Mouse (Mus musculus) hindbrain, embryonic 14.5 days (tissue): ENCODE results near the gene Plch2. TPM values are rescaled to one million over a fixed set of nuclear protein-coding genes. Genes with fewer than 3 reads are reported as not detected.
A peak's percentile ranks its signal among the peaks of the same experiment; 100 is the strongest.

Source experiments
- ATAC-seq: fragments of 200-750 bp; cut with Nextera tagmentation; 2 replicates; pipeline ENCODE4 v1.8.0; 2017; ENCODE audit warnings: moderate number of reproducible peaks, mild to moderate bottlenecking, moderate TSS enrichment, moderate library complexity; ENCODE audit not compliant: low FRiP score
- DNase-seq: peaks from one replicate; pipeline ENCODE4 v3.0.0-alpha.2; 2015; ENCODE audit warnings: low spot score
- H3K27ac ChIP-seq: fragments of 300-500 bp; sonication (generic); 2 replicates; pipeline ENCODE4 v1.5.1; 2014; ENCODE audit warnings: mild to moderate bottlenecking, moderate library complexity
- H3K27me3 ChIP-seq: fragments of 300-500 bp; sonication (generic); 2 replicates; pipeline ENCODE4 v1.6.1; 2014; ENCODE audit warnings: mild to moderate bottlenecking, low read length, mixed read lengths; ENCODE audit not compliant: control insufficient read depth, insufficient read depth
- H3K36me3 ChIP-seq: fragments of 300-500 bp; sonication (generic); replicated peaks from 2 replicates; pipeline ENCODE4 v1.6.1; 2014; ENCODE audit not compliant: control insufficient read depth, insufficient read depth
- H3K4me1 ChIP-seq: fragments of 300-500 bp; sonication (generic); replicated peaks from 2 replicates; pipeline ENCODE4 v1.6.1; 2014; ENCODE audit warnings: antibody characterized with exemption, low read length, mixed read lengths; ENCODE audit not compliant: control insufficient read depth, insufficient read depth
- H3K4me2 ChIP-seq: fragments of 300-500 bp; sonication (generic); replicated peaks from 2 replicates; pipeline ENCODE4 v1.6.1; 2014; ENCODE audit warnings: mild to moderate bottlenecking, moderate library complexity
- H3K4me3 ChIP-seq: fragments of 300-500 bp; sonication (generic); replicated peaks from 2 replicates; pipeline ENCODE4 v1.5.1; 2014; ENCODE audit warnings: mild to moderate bottlenecking, low read length
- H3K9ac ChIP-seq: fragments of 300-500 bp; sonication (generic); 2 replicates; pipeline ENCODE4 v1.6.1; 2014
- H3K9me3 ChIP-seq: fragments of 300-500 bp; sonication (generic); 2 replicates; pipeline ENCODE4 v1.6.1; 2016; ENCODE audit warnings: low read length; ENCODE audit not compliant: control insufficient read depth
- WGBS: fragments of 180-500 bp; shearing (Covaris S2); extraction: QIAGEN DNeasy Blood & Tissue Kit; methylation state at CpG from one replicate; pipeline ENCODE4 v1.1.7; 2014; 5-methylcytosine and 5-hydroxymethylcytosine counted together
- polyA plus RNA-seq: library from polyadenylated mRNA; unstranded; fragments of >200 nt; fragmentation: Nextera tagmentation; extraction: Ambion mirVana; gene quantifications from 2 replicates; pipeline ENCODE4 v1.2.1, GENCODE M21; 2014

Plch2 gene
- polyA plus RNA-seq, 1 experiment from 2014 or later, result 13.4 TPM

- no peak overlapping the region for H3K4me2 ChIP-seq
- no peaks in the 10 kb centered on the region for H3K27me3 ChIP-seq
- no peak overlapping the region for H3K27ac ChIP-seq
- 95% methylated on average over 13 of the region's 13 CpGs for WGBS
- peaks cover 11% of the 10 kb centered on the region for H3K36me3 ChIP-seq
- peaks cover 7% of the 10 kb centered on the region for H3K4me1 ChIP-seq
- H3K4me3 ChIP-seq, result no peak overlapping the region
- H3K9me3 ChIP-seq, result no peaks in the 10 kb centered on the region
- no peak overlapping the region for H3K9ac ChIP-seq
- no peak for ATAC-seq
- no peak for DNase-seq
Measured at GRCm38 (mm10) chr4:155090688-155091449, 34.3 kb upstream of the Plch2 start.

- Histone ChIP-seq H3K9ac (no peak overlapping the region), H3K27me3 (no peaks in the 10 kb centered on the region), H3K4me3 (no peak overlapping the region), H3K4me1 (peaks cover 11% of the 10 kb centered on the region), H3K36me3 (peaks cover 11% of the 10 kb centered on the region), H3K27ac (no peak overlapping the region), H3K4me2 (no peak overlapping the region), H3K9me3 (no peaks in the 10 kb centered on the region)
- 98% methylated on average over 4 of the region's 4 CpGs for WGBS
- no peak for DNase-seq
- ATAC-seq, result no peak
Measured at GRCm38 (mm10) chr4:155090147-155090546, 33.6 kb upstream of the Plch2 start.

- ATAC-seq, result no peak
- no peak overlapping the region for H3K27ac ChIP-seq
- 91% methylated on average over 5 of the region's 5 CpGs for WGBS
- DNase-seq, result no peak
- H3K9ac ChIP-seq, result no peak overlapping the region
- no peaks in the 10 kb centered on the region for H3K27me3 ChIP-seq
- H3K9me3 ChIP-seq, result no peaks in the 10 kb centered on the region
- H3K4me2 ChIP-seq, result no peak overlapping the region
- H3K4me1 ChIP-seq, result peaks cover 20% of the 10 kb centered on the region
- no peak overlapping the region for H3K4me3 ChIP-seq
- peaks cover 11% of the 10 kb centered on the region for H3K36me3 ChIP-seq
Measured at GRCm38 (mm10) chr4:155089241-155089640, 32.7 kb upstream of the Plch2 start.

GRCm38 (mm10) chr4:155086108-155087024 lies 29.8 kb upstream of the Plch2 start, which contains the start of the genes Rer1 and Morn1:
Gene Rer1, minus strand, starts transcription at chr4:155086382.
Gene Morn1, plus strand, starts transcription at chr4:155086577.
- Histone ChIP-seq H3K9ac (peak within 1 kb of the TSS; percentile 80), H3K4me1 (peaks cover 21% of the 10 kb centered on the region), H3K36me3 (peaks cover 32% of the 10 kb centered on the region), H3K4me3 (peak within 1 kb of the TSS; percentile 80), H3K9me3 (no peaks in the 10 kb centered on the region), H3K4me2 (peak within 1 kb of the TSS; percentile 98), H3K27ac (peak within 1 kb of the TSS; percentile 84), H3K27me3 (no peaks in the 10 kb centered on the region)
- DNase-seq (peak; percentile 100), ATAC-seq (peak; percentile 96)
- under 1% methylated on average over 82 of the region's 85 CpGs for WGBS

GRCm38 (mm10) chr4:155085206-155086107 lies 28.9 kb upstream of the Plch2 start:
- peak overlapping the region; percentile 80 for H3K4me3 ChIP-seq
- 7% methylated on average over 35 of the region's 35 CpGs for WGBS

GRCm38 (mm10) chr4:155084351-155084750 lies 27.8 kb upstream of the Plch2 start:
- ATAC-seq (no peak), DNase-seq (no peak)
- H3K27me3 ChIP-seq, result no peaks in the 10 kb centered on the region
- peaks cover 42% of the 10 kb centered on the region for H3K36me3 ChIP-seq
- no peak overlapping the region for H3K4me3 ChIP-seq
- no peaks in the 10 kb centered on the region for H3K9me3 ChIP-seq
- peak overlapping the region; percentile 96; the same call in 1 of the 2 replicates for H3K4me2 ChIP-seq
- no peak overlapping the region for H3K27ac ChIP-seq
- 0 out of 2 replicates have a peak overlapping the region, but pooled peaks have one; percentile 80 for H3K9ac ChIP-seq
- 91% methylated on average over 7 of the region's 7 CpGs for WGBS
- H3K4me1 ChIP-seq, result peaks cover 21% of the 10 kb centered on the region

More at GRCm38 (mm10) chr4:155085206-155086107, 28.9 kb upstream of the Plch2 start:
- peak overlapping the region; percentile 80 for H3K9ac ChIP-seq
- peaks cover 21% of the 10 kb centered on the region for H3K4me1 ChIP-seq
- peak overlapping the region; percentile 96 for H3K4me2 ChIP-seq
- no peaks in the 10 kb centered on the region for H3K9me3 ChIP-seq
- DNase-seq (no peak), ATAC-seq (no peak)
- H3K36me3 ChIP-seq, result peaks cover 38% of the 10 kb centered on the region
- H3K27ac ChIP-seq, result peak overlapping the region; percentile 84
- no peaks in the 10 kb centered on the region for H3K27me3 ChIP-seq

- H3K36me3 ChIP-seq, result peaks cover 44% of the 10 kb centered on the region
- H3K4me3 ChIP-seq, result no peak overlapping the region
- H3K9ac ChIP-seq, result no peak overlapping the region
- peaks cover 21% of the 10 kb centered on the region for H3K4me1 ChIP-seq
- DNase-seq (no peak), ATAC-seq (no peak)
- H3K27me3 ChIP-seq, result no peaks in the 10 kb centered on the region
- 93% methylated on average over 4 of the region's 4 CpGs for WGBS
- no peaks in the 10 kb centered on the region for H3K9me3 ChIP-seq
- H3K27ac ChIP-seq, result no peak overlapping the region
- no peak overlapping the region for H3K4me2 ChIP-seq
Measured at GRCm38 (mm10) chr4:155083553-155083952, 27.0 kb upstream of the Plch2 start.

GRCm38 (mm10) chr4:155079666-155080065 lies 23.1 kb upstream of the Plch2 start:
- Histone ChIP-seq H3K36me3 (peaks cover 81% of the 10 kb centered on the region), H3K4me2 (no peak overlapping the region), H3K4me1 (peaks cover 5% of the 10 kb centered on the region; the same call in 1 of the 2 replicates), H3K9me3 (no peaks in the 10 kb centered on the region), H3K9ac (no peak overlapping the region), H3K27ac (no peak overlapping the region), H3K27me3 (no peaks in the 10 kb centered on the region), H3K4me3 (no peak overlapping the region)
- ATAC-seq (no peak), DNase-seq (no peak)
- WGBS, result 96% methylated on average over 6 of the region's 6 CpGs
